Mouse (Mus musculus): ENCODE measurements around the gene Mthfd1.

DNA sequence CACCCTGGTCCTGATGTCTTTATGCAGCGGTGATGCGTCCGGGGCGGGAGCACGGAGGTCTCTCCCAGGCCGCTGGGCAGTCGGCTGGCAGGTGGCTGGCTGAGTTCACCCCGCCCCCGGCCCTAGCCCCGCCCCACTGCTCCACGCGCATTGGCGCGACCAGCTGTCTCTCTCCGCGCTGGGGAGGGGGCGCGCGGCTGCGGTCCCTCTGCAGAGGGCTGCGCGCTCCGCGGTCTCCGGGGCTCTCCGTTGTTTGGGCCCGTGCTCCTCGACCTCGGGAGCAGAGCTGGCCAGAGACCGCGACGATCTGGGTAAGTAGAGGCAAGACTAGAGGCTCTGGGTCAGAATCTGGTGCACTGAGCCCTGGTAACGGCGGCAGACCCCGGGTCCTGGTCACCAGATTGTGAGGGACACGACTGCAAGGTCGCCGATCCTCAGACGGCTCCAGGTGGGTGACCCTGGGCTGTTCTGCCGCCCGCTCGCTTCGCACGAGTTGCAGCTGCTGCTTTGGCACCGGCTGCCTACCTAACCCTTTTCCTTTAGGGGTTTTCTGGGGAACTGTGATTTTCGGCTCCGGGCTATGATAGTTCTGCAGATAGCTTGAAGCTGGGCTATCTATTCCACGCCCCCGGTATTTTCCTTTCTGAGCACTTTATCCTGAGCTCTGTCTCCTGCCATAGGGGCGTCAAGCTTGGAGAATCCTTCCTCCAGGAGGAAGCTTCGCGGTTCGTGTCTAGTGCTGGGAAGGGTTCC, 69.8 kb downstream of the Mthfd1 start, which contains the start of gene Akap5:
- TF ChIP-seq EP300 (IDR thresholded peaks at IDR 0.05; ENCODE audit: insufficient read depth, low read depth, low read length), result no peak
- no peak for TF ChIP-seq CTCF (IDR thresholded peaks at IDR 0.05)
- TF ChIP-seq POLR2A (IDR thresholded peaks at IDR 0.05; ENCODE audit: insufficient read depth, low read depth, low read length), result no peak

Measured in heart, adult 2 months (tissue).